Mouse (Mus musculus) MEL (cell line): ENCODE data around the gene Mst1. TPM values are rescaled to one million over a fixed set of nuclear protein-coding genes. Genes with fewer than 3 reads are reported as not detected.

Experiments
- DNase-seq: peaks from one replicate; pipeline ENCODE4 v3.0.0; 2011; ENCODE audit warnings: low read depth, low spot score
- H3K27ac ChIP-seq: 2 replicates; pipeline ENCODE4 v1.5.1; 2012; ENCODE audit warnings: low read depth, mild to moderate bottlenecking, control low read depth, low read length, moderate library complexity; ENCODE audit not compliant: control insufficient read depth
- H3K27me3 ChIP-seq, 2 experiments: fragments of 150-350 bp in 1 of 2; sonication (generic) in 1 of 2; 2 replicates each; pipeline ENCODE4 v1.6.1; 2012; ENCODE audit warnings: low read length in 2 of 2, mild to moderate bottlenecking in 2 of 2, improper control_type of control experiment in 1 of 2, moderate library complexity in 1 of 2; ENCODE audit not compliant: insufficient read depth in 2 of 2, control insufficient read depth in 1 of 2
- H3K36me3 ChIP-seq, 2 experiments: 2 replicates each; pipeline ENCODE4 v1.6.1; 2012 to 2014; ENCODE audit warnings: low read length in 2 of 2, improper control_type of control experiment in 1 of 2, inconsistent platforms in 1 of 2, mild to moderate bottlenecking in 1 of 2; ENCODE audit not compliant: insufficient read depth in 2 of 2, control insufficient read depth in 1 of 2
- H3K4me1 ChIP-seq, 2 experiments: fragments of 150-350 bp in 1 of 2; sonication (generic) in 1 of 2; 2 replicates each; pipeline ENCODE4 v1.6.1; 2012; ENCODE audit warnings: low read length in 2 of 2, improper control_type of control experiment in 1 of 2, mild to moderate bottlenecking in 1 of 2; ENCODE audit not compliant: insufficient read depth in 2 of 2, control insufficient read depth in 1 of 2
- H3K4me3 ChIP-seq, 2 experiments: fragments of 150-350 bp in 1 of 2; sonication (generic) in 1 of 2; 2 replicates each; pipeline ENCODE4 v1.5.1; 2012; ENCODE audit warnings: low read depth in 2 of 2, low read length in 2 of 2, mild to moderate bottlenecking in 2 of 2, moderate library complexity in 2 of 2, control low read depth in 1 of 2, improper control_type of control experiment in 1 of 2; ENCODE audit not compliant: control insufficient read depth in 1 of 2, insufficient read depth in 1 of 2
- H3K79me2 ChIP-seq: 2 replicates; pipeline ENCODE4 v1.6.1; 2012; ENCODE audit warnings: mild to moderate bottlenecking, low read length, moderate library complexity; ENCODE audit not compliant: control insufficient read depth, poor library complexity, insufficient read depth
- H3K9ac ChIP-seq: 2 replicates; pipeline ENCODE4 v1.6.1; 2012; ENCODE audit warnings: low read depth, mild to moderate bottlenecking, control low read depth, low read length, moderate library complexity; ENCODE audit not compliant: control insufficient read depth, poor library complexity, severe bottlenecking
- H3K9me3 ChIP-seq: fragments of 150-350 bp; sonication (generic); replicated peaks from 2 replicates; pipeline ENCODE4 v1.6.1; 2012; ENCODE audit warnings: mild to moderate bottlenecking, low read length, improper control_type of control experiment, moderate library complexity; ENCODE audit not compliant: insufficient read depth
- BHLHE40 ChIP-seq: IDR thresholded peaks from 2 replicates; pipeline ENCODE4 v1.6.1; 2012; ENCODE audit warnings: low read depth, mild to moderate bottlenecking, inconsistent platforms, low read length, improper control_type of control experiment, borderline replicate concordance
- CHD1 ChIP-seq: IDR thresholded peaks from 2 replicates; pipeline ENCODE4 v1.6.1; 2012; ENCODE audit warnings: low read depth, mild to moderate bottlenecking, inconsistent platforms, low read length, improper control_type of control experiment
- CTCF ChIP-seq, 3 experiments: IDR thresholded peaks in 2 of 3; conservative IDR thresholded peaks in 1 of 3; 2 replicates each; pipeline ENCODE4 v1.5.1; 2011 to 2012; ENCODE audit warnings: low read length in 3 of 3, low read depth in 2 of 3, mild to moderate bottlenecking in 2 of 3, improper control_type of control experiment in 1 of 3, inconsistent platforms in 1 of 3, mixed read lengths in 1 of 3, moderate library complexity in 1 of 3; ENCODE audit not compliant: control insufficient read depth in 1 of 3, insufficient read depth in 1 of 3, poor library complexity in 1 of 3, severe bottlenecking in 1 of 3
- EP300 ChIP-seq, 2 experiments: IDR thresholded peaks; 2 replicates each; pipeline ENCODE4 v1.6.1; 2011; ENCODE audit warnings: improper control_type of control experiment in 2 of 2, low read length in 2 of 2, low read depth in 1 of 2, mild to moderate bottlenecking in 1 of 2
- ETS1 ChIP-seq: IDR thresholded peaks from 2 replicates; pipeline ENCODE4 v1.6.1; 2012; ENCODE audit warnings: low read depth, mild to moderate bottlenecking, inconsistent platforms, low read length, improper control_type of control experiment, moderate library complexity
- GATA1 ChIP-seq: IDR thresholded peaks from 2 replicates; pipeline ENCODE4 v1.6.1; 2011; ENCODE audit warnings: low read depth, low read length, improper control_type of control experiment
- JUND ChIP-seq: IDR thresholded peaks from 2 replicates; pipeline ENCODE4 v1.6.1; 2011; ENCODE audit warnings: low read depth, mild to moderate bottlenecking, improper control_type of control experiment, low read length
- MAZ ChIP-seq: IDR thresholded peaks from 2 replicates; pipeline ENCODE4 v1.6.1; 2012; ENCODE audit warnings: low read depth, mild to moderate bottlenecking, inconsistent platforms, low read length, improper control_type of control experiment
- MYB ChIP-seq: IDR thresholded peaks from 2 replicates; pipeline ENCODE4 v1.6.1; 2011; ENCODE audit warnings: mild to moderate bottlenecking, low read depth, low read length, improper control_type of control experiment
- MYC ChIP-seq: IDR thresholded peaks from 2 replicates; pipeline ENCODE4 v1.6.1; 2011; ENCODE audit warnings: low read depth, mild to moderate bottlenecking, low read length, improper control_type of control experiment, moderate library complexity
- NRF1 ChIP-seq: IDR thresholded peaks from 2 replicates; pipeline ENCODE4 v1.6.1; 2014; ENCODE audit warnings: low read depth, mild to moderate bottlenecking, inconsistent platforms, low read length, improper control_type of control experiment, moderate library complexity; ENCODE audit not compliant: poor library complexity, insufficient read depth, severe bottlenecking
- POLR2AphosphoS2 ChIP-seq: IDR thresholded peaks from 2 replicates; pipeline ENCODE4 v1.6.1; 2011; ENCODE audit warnings: low read length, improper control_type of control experiment
- RAD21 ChIP-seq: IDR thresholded peaks from 2 replicates; pipeline ENCODE4 v1.6.1; 2011; ENCODE audit warnings: mild to moderate bottlenecking, low read depth, low read length, improper control_type of control experiment
- SIN3A ChIP-seq: IDR thresholded peaks from 2 replicates; pipeline ENCODE4 v1.6.1; 2012; ENCODE audit warnings: low read length, improper control_type of control experiment, inconsistent platforms
- TAL1 ChIP-seq: IDR thresholded peaks from 2 replicates; pipeline ENCODE4 v1.6.1; 2012; ENCODE audit warnings: mild to moderate bottlenecking, inconsistent platforms, low read length, moderate library complexity, mixed read lengths
- UBTF ChIP-seq: IDR thresholded peaks from 2 replicates; pipeline ENCODE4 v1.6.1; 2012; ENCODE audit warnings: low read depth, mild to moderate bottlenecking, inconsistent platforms, low read length, improper control_type of control experiment, moderate library complexity, borderline replicate concordance; ENCODE audit not compliant: insufficient read depth
- USF2 ChIP-seq, 2 experiments: IDR thresholded peaks; 2 replicates each; pipeline ENCODE4 v1.6.1; 2011 to 2012; ENCODE audit warnings: improper control_type of control experiment in 2 of 2, low read length in 2 of 2, borderline replicate concordance in 1 of 2, inconsistent platforms in 1 of 2, low read depth in 1 of 2, mild to moderate bottlenecking in 1 of 2; ENCODE audit not compliant: insufficient read depth in 1 of 2
- ZC3H11A ChIP-seq: IDR thresholded peaks from 2 replicates; pipeline ENCODE4 v1.6.1; 2012; ENCODE audit warnings: low read depth, mild to moderate bottlenecking, inconsistent platforms, low read length, improper control_type of control experiment
- ZKSCAN1 ChIP-seq: IDR thresholded peaks from 2 replicates; pipeline ENCODE4 v1.6.1; 2012; ENCODE audit warnings: low read depth, mild to moderate bottlenecking, inconsistent platforms, low read length, improper control_type of control experiment, moderate library complexity
- ZNF384 ChIP-seq: IDR thresholded peaks from 2 replicates; pipeline ENCODE4 v1.6.1; 2012; ENCODE audit warnings: low read depth, mild to moderate bottlenecking, inconsistent platforms, low read length, improper control_type of control experiment
- polyA plus RNA-seq, 2 experiments: library from polyadenylated mRNA; stranded (reverse) in 1 of 2; unstranded in 1 of 2; fragments of >175 nt in 1 of 2; fragments of >200 nt in 1 of 2; gene quantifications; 2 replicates each; pipeline versions ENCODE4 v1.2.1 to v1.2.4; 2012; ENCODE audit warnings: low replicate concordance in 2 of 2, low read depth in 1 of 2; ENCODE audit not compliant: insufficient read length in 2 of 2, insufficient read depth in 1 of 2, missing spikeins in 1 of 2
- total RNA-seq: library from RNA; depleted of rRNA; stranded (reverse); fragments of 300-350 nt; gene quantifications from 2 replicates; pipeline ENCODE4 v1.2.3, GENCODE M21; 2012

Gene Mst1
- total and polyA plus RNA-seq, 3 experiments = 1.6 to 10.0 TPM; not detected in 1

GRCm38 (mm10) chr9:108056361-108057261 lies 23.6 kb upstream of the Mst1 start:
- Histone ChIP-seq H3K36me3 (no peaks in the 10 kb centered on the region; a peak in 1 of 4 replicates), H3K27ac (no peak overlapping the region), H3K4me3 (no peak overlapping the region), H3K27me3 (no peaks in the 10 kb centered on the region), H3K9me3 (no peaks in the 10 kb centered on the region), H3K79me2 (no peaks in the 10 kb centered on the region), H3K9ac (no peak overlapping the region), H3K4me1 (peaks cover 0 to 3% of the 10 kb centered on the region in 2 experiments; a peak in 1 of 4 replicates)
- DNase-seq = no peak
- TF ChIP-seq CHD1 (no peak), JUND (no peak), SIN3A (no peak), MYC (no peak), USF2 (IDR thresholded peaks at IDR 0.05; ENCODE audit: borderline replicate concordance in 1 of 2, insufficient read depth in 1 of 2, low read depth in 1 of 2, low read length in 2 of 2) (no peak), CTCF (IDR thresholded peaks at IDR 0.05 in 2 of 3, conservative IDR thresholded peaks at IDR 0.05 in 1 of 3; ENCODE audit: control insufficient read depth in 1 of 3, insufficient read depth in 1 of 3, low read depth in 2 of 3, low read length in 3 of 3, poor library complexity in 1 of 3, severe bottlenecking in 1 of 3) (no peak), NRF1 (no peak), POLR2AphosphoS2 (no peak), TAL1 (no peak), BHLHE40 (no peak), ZKSCAN1 (no peak), MAZ (no peak)

- Histone ChIP-seq H3K36me3 (no peaks in the 10 kb centered on the region; a peak in 1 of 4 replicates), H3K9ac (no peak overlapping the region), H3K4me1 (peaks cover 0 to 3% of the 10 kb centered on the region in 2 experiments; a peak in 1 of 4 replicates), H3K27ac (no peak overlapping the region), H3K79me2 (no peaks in the 10 kb centered on the region), H3K4me3 (no peak overlapping the region), H3K9me3 (no peaks in the 10 kb centered on the region), H3K27me3 (no peaks in the 10 kb centered on the region)
- no peak for DNase-seq
- TF ChIP-seq SIN3A (no peak), ETS1 (no peak), ZKSCAN1 (no peak), ZNF384 (no peak), EP300 (IDR thresholded peaks at IDR 0.05; ENCODE audit: low read depth in 1 of 2, low read length in 2 of 2) (no peak), RAD21 (no peak), UBTF (no peak), GATA1 (no peak), MAZ (no peak), USF2 (IDR thresholded peaks at IDR 0.05; ENCODE audit: borderline replicate concordance in 1 of 2, insufficient read depth in 1 of 2, low read depth in 1 of 2, low read length in 2 of 2) (no peak), MYC (no peak), ZC3H11A (no peak), MYB (no peak)
These were observed 23.0 kb upstream of the Mst1 start for GRCm38 (mm10) chr9:108057262-108057562.
